Mouse (Mus musculus) MEL (cell line): ENCODE measurements at regions not wholly inside any gene's neighbourhood (a gene's known extent, or its start where the extent isn't known, plus 50 kb on each side); places are given as distances from the start of the nearest gene placed in this dataset.

Experiments used
- DNase-seq: peaks from one replicate; pipeline ENCODE4 v3.0.0; 2011; ENCODE audit warnings: low read depth, low spot score
- H3K27ac ChIP-seq: 2 replicates; pipeline ENCODE4 v1.5.1; 2012; ENCODE audit warnings: low read depth, mild to moderate bottlenecking, control low read depth, low read length, moderate library complexity; ENCODE audit not compliant: control insufficient read depth
- H3K27me3 ChIP-seq, 2 experiments: fragments of 150-350 bp in 1 of 2; sonication (generic) in 1 of 2; 2 replicates each; pipeline ENCODE4 v1.6.1; 2012; ENCODE audit warnings: low read length in 2 of 2, mild to moderate bottlenecking in 2 of 2, improper control_type of control experiment in 1 of 2, moderate library complexity in 1 of 2; ENCODE audit not compliant: insufficient read depth in 2 of 2, control insufficient read depth in 1 of 2
- H3K36me3 ChIP-seq, 2 experiments: 2 replicates each; pipeline ENCODE4 v1.6.1; 2012 to 2014; ENCODE audit warnings: low read length in 2 of 2, improper control_type of control experiment in 1 of 2, inconsistent platforms in 1 of 2, mild to moderate bottlenecking in 1 of 2; ENCODE audit not compliant: insufficient read depth in 2 of 2, control insufficient read depth in 1 of 2
- H3K4me1 ChIP-seq, 2 experiments: fragments of 150-350 bp in 1 of 2; sonication (generic) in 1 of 2; 2 replicates each; pipeline ENCODE4 v1.6.1; 2012; ENCODE audit warnings: low read length in 2 of 2, improper control_type of control experiment in 1 of 2, mild to moderate bottlenecking in 1 of 2; ENCODE audit not compliant: insufficient read depth in 2 of 2, control insufficient read depth in 1 of 2
- H3K4me3 ChIP-seq, 2 experiments: fragments of 150-350 bp in 1 of 2; sonication (generic) in 1 of 2; 2 replicates each; pipeline ENCODE4 v1.5.1; 2012; ENCODE audit warnings: low read depth in 2 of 2, low read length in 2 of 2, mild to moderate bottlenecking in 2 of 2, moderate library complexity in 2 of 2, control low read depth in 1 of 2, improper control_type of control experiment in 1 of 2; ENCODE audit not compliant: control insufficient read depth in 1 of 2, insufficient read depth in 1 of 2
- H3K79me2 ChIP-seq: 2 replicates; pipeline ENCODE4 v1.6.1; 2012; ENCODE audit warnings: mild to moderate bottlenecking, low read length, moderate library complexity; ENCODE audit not compliant: control insufficient read depth, poor library complexity, insufficient read depth
- H3K9ac ChIP-seq: 2 replicates; pipeline ENCODE4 v1.6.1; 2012; ENCODE audit warnings: low read depth, mild to moderate bottlenecking, control low read depth, low read length, moderate library complexity; ENCODE audit not compliant: control insufficient read depth, poor library complexity, severe bottlenecking
- H3K9me3 ChIP-seq: fragments of 150-350 bp; sonication (generic); replicated peaks from 2 replicates; pipeline ENCODE4 v1.6.1; 2012; ENCODE audit warnings: mild to moderate bottlenecking, low read length, improper control_type of control experiment, moderate library complexity; ENCODE audit not compliant: insufficient read depth
- BHLHE40 ChIP-seq: IDR thresholded peaks from 2 replicates; pipeline ENCODE4 v1.6.1; 2012; ENCODE audit warnings: low read depth, mild to moderate bottlenecking, inconsistent platforms, low read length, improper control_type of control experiment, borderline replicate concordance
- CTCF ChIP-seq, 3 experiments: IDR thresholded peaks in 2 of 3; conservative IDR thresholded peaks in 1 of 3; 2 replicates each; pipeline ENCODE4 v1.5.1; 2011 to 2012; ENCODE audit warnings: low read length in 3 of 3, low read depth in 2 of 3, mild to moderate bottlenecking in 2 of 3, improper control_type of control experiment in 1 of 3, inconsistent platforms in 1 of 3, mixed read lengths in 1 of 3, moderate library complexity in 1 of 3; ENCODE audit not compliant: control insufficient read depth in 1 of 3, insufficient read depth in 1 of 3, poor library complexity in 1 of 3, severe bottlenecking in 1 of 3
- ELF1 ChIP-seq: IDR thresholded peaks from 2 replicates; pipeline ENCODE4 v1.6.1; 2014; ENCODE audit warnings: low read depth, mild to moderate bottlenecking, inconsistent platforms, low read length, improper control_type of control experiment, moderate library complexity
- EP300 ChIP-seq, 2 experiments: IDR thresholded peaks; 2 replicates each; pipeline ENCODE4 v1.6.1; 2011; ENCODE audit warnings: improper control_type of control experiment in 2 of 2, low read length in 2 of 2, low read depth in 1 of 2, mild to moderate bottlenecking in 1 of 2
- ETS1 ChIP-seq: IDR thresholded peaks from 2 replicates; pipeline ENCODE4 v1.6.1; 2012; ENCODE audit warnings: low read depth, mild to moderate bottlenecking, inconsistent platforms, low read length, improper control_type of control experiment, moderate library complexity
- GABPA ChIP-seq: IDR thresholded peaks from 2 replicates; pipeline ENCODE4 v1.6.1; 2012; ENCODE audit warnings: low read depth, mild to moderate bottlenecking, inconsistent platforms, low read length, improper control_type of control experiment, moderate library complexity
- HCFC1 ChIP-seq: IDR thresholded peaks from 2 replicates; pipeline ENCODE4 v1.6.1; 2012; ENCODE audit warnings: low read depth, mild to moderate bottlenecking, inconsistent platforms, low read length, improper control_type of control experiment, moderate library complexity
- JUND ChIP-seq: IDR thresholded peaks from 2 replicates; pipeline ENCODE4 v1.6.1; 2011; ENCODE audit warnings: low read depth, mild to moderate bottlenecking, improper control_type of control experiment, low read length
- KAT2A ChIP-seq: conservative IDR thresholded peaks from 2 replicates; pipeline ENCODE4 v1.6.1; 2012; ENCODE audit warnings: low read depth, low read length, improper control_type of control experiment, inconsistent platforms
- MAFK ChIP-seq: IDR thresholded peaks from 2 replicates; pipeline ENCODE4 v1.6.1; 2011; ENCODE audit warnings: low read depth, mild to moderate bottlenecking, low read length, improper control_type of control experiment, borderline replicate concordance
- MAX ChIP-seq: IDR thresholded peaks from 2 replicates; pipeline ENCODE4 v1.6.1; 2011; ENCODE audit warnings: low read length, improper control_type of control experiment
- MAZ ChIP-seq: IDR thresholded peaks from 2 replicates; pipeline ENCODE4 v1.6.1; 2012; ENCODE audit warnings: low read depth, mild to moderate bottlenecking, inconsistent platforms, low read length, improper control_type of control experiment
- MEF2A ChIP-seq: IDR thresholded peaks from 2 replicates; pipeline ENCODE4 v1.6.1; 2014; ENCODE audit warnings: low read depth, mild to moderate bottlenecking, inconsistent platforms, low read length, improper control_type of control experiment; ENCODE audit not compliant: poor library complexity, insufficient replicate concordance, severe bottlenecking; ENCODE audit errors: extremely low read depth
- MYB ChIP-seq: IDR thresholded peaks from 2 replicates; pipeline ENCODE4 v1.6.1; 2011; ENCODE audit warnings: mild to moderate bottlenecking, low read depth, low read length, improper control_type of control experiment
- POLR2A ChIP-seq, 2 experiments: IDR thresholded peaks; 2 replicates each; pipeline ENCODE4 v1.6.1; 2011 to 2012; ENCODE audit warnings: low read length in 2 of 2, mild to moderate bottlenecking in 2 of 2, control low read depth in 1 of 2, improper control_type of control experiment in 1 of 2, low read depth in 1 of 2, moderate library complexity in 1 of 2; ENCODE audit not compliant: control insufficient read depth in 1 of 2, insufficient read depth in 1 of 2, poor library complexity in 1 of 2
- RCOR1 ChIP-seq: IDR thresholded peaks from 2 replicates; pipeline ENCODE4 v1.6.1; 2012; ENCODE audit warnings: low read depth, mild to moderate bottlenecking, inconsistent platforms, low read length, improper control_type of control experiment
- SIN3A ChIP-seq: IDR thresholded peaks from 2 replicates; pipeline ENCODE4 v1.6.1; 2012; ENCODE audit warnings: low read length, improper control_type of control experiment, inconsistent platforms
- SMC3 ChIP-seq: IDR thresholded peaks from 2 replicates; pipeline ENCODE4 v1.6.1; 2011; ENCODE audit warnings: low read depth, low read length, improper control_type of control experiment
- TAL1 ChIP-seq: IDR thresholded peaks from 2 replicates; pipeline ENCODE4 v1.6.1; 2012; ENCODE audit warnings: mild to moderate bottlenecking, inconsistent platforms, low read length, moderate library complexity, mixed read lengths
- TBP ChIP-seq: IDR thresholded peaks from 2 replicates; pipeline ENCODE4 v1.8.0; 2011; ENCODE audit warnings: low read depth, low read length, improper control_type of control experiment
- UBTF ChIP-seq: IDR thresholded peaks from 2 replicates; pipeline ENCODE4 v1.6.1; 2012; ENCODE audit warnings: low read depth, mild to moderate bottlenecking, inconsistent platforms, low read length, improper control_type of control experiment, moderate library complexity, borderline replicate concordance; ENCODE audit not compliant: insufficient read depth
- USF2 ChIP-seq, 2 experiments: IDR thresholded peaks; 2 replicates each; pipeline ENCODE4 v1.6.1; 2011 to 2012; ENCODE audit warnings: improper control_type of control experiment in 2 of 2, low read length in 2 of 2, borderline replicate concordance in 1 of 2, inconsistent platforms in 1 of 2, low read depth in 1 of 2, mild to moderate bottlenecking in 1 of 2; ENCODE audit not compliant: insufficient read depth in 1 of 2
- ZC3H11A ChIP-seq: IDR thresholded peaks from 2 replicates; pipeline ENCODE4 v1.6.1; 2012; ENCODE audit warnings: low read depth, mild to moderate bottlenecking, inconsistent platforms, low read length, improper control_type of control experiment
- ZMIZ1 ChIP-seq: IDR thresholded peaks from 2 replicates; pipeline ENCODE4 v1.6.1; 2012; ENCODE audit warnings: low read depth, mild to moderate bottlenecking, inconsistent platforms, low read length, improper control_type of control experiment, moderate library complexity

- Histone ChIP-seq H3K27ac (no peak overlapping the region), H3K27me3 (no peaks in the 10 kb centered on the region), H3K4me1 (no peaks in the 10 kb centered on the region), H3K4me3 (no peak overlapping the region), H3K36me3 (no peaks in the 10 kb centered on the region), H3K79me2 (no peaks in the 10 kb centered on the region), H3K9ac (no peak overlapping the region), H3K9me3 (no peaks in the 10 kb centered on the region)
- TF ChIP-seq CTCF (IDR thresholded peaks at IDR 0.05 in 2 of 3, conservative IDR thresholded peaks at IDR 0.05 in 1 of 3; ENCODE audit: control insufficient read depth in 1 of 3, insufficient read depth in 1 of 3, low read depth in 2 of 3, low read length in 3 of 3, poor library complexity in 1 of 3, severe bottlenecking in 1 of 3) (no peak), KAT2A (no peak), SMC3 (no peak), MEF2A (no peak), MYB (no peak), SIN3A (no peak), MAFK (no peak), MAZ (no peak), EP300 (IDR thresholded peaks at IDR 0.05; ENCODE audit: low read depth in 1 of 2, low read length in 2 of 2) (no peak), ELF1 (no peak), BHLHE40 (no peak), TBP (no peak), USF2 (IDR thresholded peaks at IDR 0.05; ENCODE audit: borderline replicate concordance in 1 of 2, insufficient read depth in 1 of 2, low read depth in 1 of 2, low read length in 2 of 2) (no peak), ETS1 (no peak), RCOR1 (no peak)
- DNase-seq, result no peak
Measured at GRCm38 (mm10) chr11:63665268-63665934, 256.7 kb downstream of the Hs3st3b1 start.

GRCm38 (mm10) chr11:63670477-63670876, 251.6 kb downstream of the Hs3st3b1 start:
- H3K9me3 ChIP-seq, result no peaks in the 10 kb centered on the region
- no peak for DNase-seq
- no peak overlapping the region for H3K27ac ChIP-seq
- H3K27me3 ChIP-seq, result no peaks in the 10 kb centered on the region
- H3K4me1 ChIP-seq, result no peaks in the 10 kb centered on the region
- TF ChIP-seq MAX (no peak), UBTF (no peak), USF2 (IDR thresholded peaks at IDR 0.05; ENCODE audit: borderline replicate concordance in 1 of 2, insufficient read depth in 1 of 2, low read depth in 1 of 2, low read length in 2 of 2) (no peak), JUND (no peak), POLR2A (IDR thresholded peaks at IDR 0.05; ENCODE audit: control insufficient read depth in 1 of 2, insufficient read depth in 1 of 2, low read depth in 1 of 2, low read length in 2 of 2, poor library complexity in 1 of 2) (no peak), ZMIZ1 (no peak), MAFK (no peak), GABPA (no peak), RCOR1 (no peak), TAL1 (no peak), MEF2A (no peak), HCFC1 (no peak), ZC3H11A (no peak), KAT2A (no peak)
- no peaks in the 10 kb centered on the region for H3K36me3 ChIP-seq
- H3K79me2 ChIP-seq, result no peaks in the 10 kb centered on the region
- no peak overlapping the region for H3K9ac ChIP-seq
- no peak overlapping the region for H3K4me3 ChIP-seq
